Mouse (Mus musculus) layer of hippocampus, adult 18-20 months (tissue): ENCODE data around the gene Rpl36al. TPM values are rescaled to one million over a fixed set of nuclear protein-coding genes. Genes with fewer than 3 reads are reported as not detected.
"Not testable (repeated sequence)": the region's sequence is repeated elsewhere in the genome, so short reads cannot be mapped to it uniquely, and the experiment has no call there.

Source experiments
- DNase-seq, 2 experiments: peaks; one replicate each; pipeline ENCODE4 v3.0.0; 2022; ENCODE audit warnings: low spot score in 2 of 2
- total RNA-seq, 2 experiments: library from RNA; stranded (reverse); gene quantifications; 2 replicates each; pipeline ENCODE4 v1.2.3; 2021

Gene Rpl36al
- total RNA-seq, 2 experiments from 2014 or later = 188 to 192 TPM

DNA sequence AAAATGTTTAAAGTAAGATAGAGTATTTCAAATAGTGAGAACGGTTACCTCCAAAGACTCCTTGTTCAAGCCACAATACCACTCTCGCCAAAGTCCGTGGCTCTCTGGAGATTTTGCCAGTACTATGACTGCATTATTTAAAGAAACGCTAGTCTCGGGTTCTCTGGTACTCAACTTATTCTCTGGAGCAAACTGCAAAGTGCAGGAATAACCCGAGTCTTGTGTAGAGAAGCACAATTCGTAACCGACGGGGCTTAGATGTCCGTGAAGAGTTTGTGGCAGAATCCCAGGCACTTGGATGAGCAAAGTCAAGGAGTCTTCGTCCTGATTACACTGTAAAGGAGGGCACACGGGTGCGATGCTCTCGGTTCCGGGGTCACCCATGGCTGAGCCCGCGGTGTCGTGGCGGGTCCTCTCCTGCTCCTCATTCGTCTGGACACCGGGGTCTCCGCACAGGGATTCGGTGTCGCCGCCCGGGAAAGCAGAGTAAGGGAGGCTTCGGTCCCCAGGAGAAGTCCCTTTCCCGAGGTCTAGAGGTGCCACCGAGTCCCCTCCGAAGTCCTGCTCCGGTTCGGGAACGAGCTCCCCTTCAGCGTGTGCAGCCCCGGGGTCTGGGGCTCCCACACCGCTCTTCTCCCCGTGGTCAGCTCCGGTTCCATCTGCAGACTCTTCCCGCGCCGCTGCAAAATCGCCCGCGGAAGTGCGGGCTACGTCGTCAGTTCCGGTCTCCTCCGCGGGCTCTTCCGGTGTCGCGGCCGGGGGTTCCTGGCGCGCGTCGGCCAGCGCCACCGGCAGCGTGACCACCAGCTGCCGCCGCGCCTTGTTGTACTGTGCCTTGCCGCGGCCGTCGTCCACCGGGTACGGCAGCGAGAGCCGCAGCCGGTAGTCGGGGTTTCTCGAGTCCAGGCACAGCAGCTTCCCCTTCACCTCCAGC, 12.8 kb upstream of the Rpl36al start, which contains the start of gene Gm49383:
TSS of gene Gm49383 (minus strand) at position 661 of the 934 bp plus-strand sequence.
- DNase-seq = peak; percentile 63 to 64

DNA sequence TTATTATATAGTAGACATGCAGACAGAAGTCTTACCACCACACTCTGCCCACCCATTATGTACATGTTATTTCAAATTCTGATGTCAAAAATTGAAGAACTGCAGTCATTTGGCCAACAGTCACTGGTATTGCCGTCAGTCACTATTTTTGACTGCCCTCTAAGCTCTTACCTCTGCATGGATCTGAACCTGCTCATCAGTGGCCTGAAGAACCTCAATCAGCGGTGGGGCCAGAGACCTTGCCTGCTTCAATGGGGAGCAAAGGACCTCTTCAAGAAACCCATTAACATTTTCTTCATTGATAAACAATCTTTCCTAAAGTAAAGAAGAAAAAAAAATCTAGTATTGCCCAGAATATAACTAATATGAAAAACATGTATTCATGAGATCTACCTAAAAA, 8.8 kb upstream of the Rpl36al start:
- no peak for DNase-seq

DNA sequence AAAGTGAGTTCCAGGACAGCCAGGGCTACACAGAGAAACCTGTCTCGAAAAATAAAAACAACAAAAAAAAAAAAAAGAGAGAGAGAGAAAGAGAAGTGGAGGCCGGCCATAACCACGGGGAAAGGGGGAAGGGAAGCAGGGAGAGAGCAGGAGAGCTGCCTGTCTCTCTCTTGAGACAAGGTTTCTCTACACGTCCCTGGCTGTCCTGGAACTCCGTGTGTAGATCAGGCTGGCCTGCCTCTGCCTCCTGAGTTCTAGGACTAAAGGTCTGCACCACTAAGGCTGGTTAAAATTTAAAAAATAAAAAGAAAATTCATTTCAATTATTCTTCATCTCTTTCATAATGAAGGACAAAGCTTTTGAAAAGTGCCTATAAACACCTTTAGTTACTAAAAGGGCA, 7.5 kb upstream of the Rpl36al start:
- DNase-seq = no peak

DNA sequence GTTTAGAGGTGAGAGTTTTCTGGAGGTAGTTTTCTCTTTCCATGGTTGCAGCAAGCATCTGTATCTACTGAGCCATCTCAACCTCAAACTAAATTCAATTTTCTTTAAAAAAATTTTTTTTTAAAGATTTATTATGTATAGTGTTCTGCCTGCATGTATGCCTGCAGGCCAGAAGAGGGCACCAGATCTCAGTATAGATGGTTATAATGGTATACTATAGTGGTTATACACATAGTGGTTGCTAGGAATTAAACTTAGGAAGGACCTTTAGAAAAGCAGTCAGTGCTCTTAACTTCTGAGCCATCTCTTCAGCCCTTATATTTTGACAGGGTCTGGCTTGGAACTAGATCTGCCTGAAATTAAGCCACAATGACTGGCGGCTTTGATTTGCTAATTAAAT, 6.6 kb upstream of the Rpl36al start:
- DNase-seq = no peak

DNA sequence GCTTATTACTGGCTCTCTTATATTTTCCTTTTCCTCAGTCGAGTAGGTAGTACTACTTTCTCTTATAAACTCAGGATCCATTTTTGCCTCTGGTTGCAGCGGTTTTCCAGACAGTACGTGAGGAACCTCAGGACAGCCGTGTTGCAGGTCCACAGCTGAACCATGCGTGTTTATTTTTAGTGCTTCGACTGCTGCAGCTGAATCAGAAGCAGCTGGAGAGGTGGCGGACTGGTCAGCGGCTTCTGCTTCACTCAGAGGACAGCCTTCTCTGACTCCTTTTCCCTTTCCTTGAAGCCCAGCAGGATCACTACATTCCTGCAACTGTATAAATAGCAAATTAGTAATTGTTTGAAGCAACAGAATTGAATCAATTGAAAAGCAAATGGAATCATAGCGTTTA, 6.2 kb upstream of the Rpl36al start:
- no peak for DNase-seq

DNA sequence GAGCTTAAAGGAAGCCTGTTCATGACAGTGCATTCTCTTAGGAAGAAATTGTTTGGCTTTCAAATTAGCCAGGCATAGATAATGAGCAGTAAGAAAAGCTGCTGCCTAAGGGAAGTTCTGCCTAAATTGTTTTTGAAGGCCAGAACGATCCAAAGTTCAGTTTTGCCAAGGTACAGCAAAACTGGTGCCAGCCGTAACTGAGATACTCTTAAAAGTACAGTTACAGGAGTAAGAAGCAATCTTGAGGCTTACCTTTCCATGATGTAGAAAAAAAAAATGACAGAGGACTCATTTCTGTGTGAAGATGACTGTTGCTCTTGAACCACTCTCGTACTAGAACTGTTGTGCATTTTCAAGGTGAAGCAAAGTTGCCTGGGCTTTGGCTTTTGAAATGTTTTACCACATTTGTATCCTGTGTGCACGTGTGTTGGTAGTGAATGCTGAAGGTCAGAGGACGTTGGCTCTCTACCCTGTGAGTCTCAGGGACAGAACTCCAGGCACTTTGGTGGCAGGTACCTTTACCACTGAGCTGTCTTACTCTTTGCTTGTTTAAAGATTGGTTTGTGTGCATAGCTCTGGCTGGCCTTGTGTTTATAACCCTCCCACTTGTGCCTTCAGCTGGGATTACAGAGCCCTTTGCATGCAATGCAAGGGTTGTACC, 3.1 kb upstream of the Rpl36al start:
- no peak for DNase-seq

DNA sequence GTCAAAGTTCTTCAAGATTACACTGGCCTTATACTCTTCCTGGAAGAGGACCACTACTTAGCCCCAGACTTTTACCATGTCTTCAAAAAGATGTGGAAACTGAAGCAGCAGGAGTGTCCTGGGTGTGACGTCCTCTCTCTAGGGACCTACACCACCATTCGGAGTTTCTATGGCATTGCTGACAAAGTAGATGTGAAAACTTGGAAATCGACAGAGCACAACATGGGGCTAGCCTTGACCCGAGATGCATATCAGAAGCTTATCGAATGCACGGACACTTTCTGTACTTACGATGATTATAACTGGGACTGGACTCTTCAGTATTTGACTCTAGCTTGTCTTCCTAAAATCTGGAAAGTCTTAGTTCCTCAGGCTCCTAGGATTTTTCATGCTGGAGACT, 1.5 kb upstream of the Rpl36al start:
- DNase-seq = no peak

DNA sequence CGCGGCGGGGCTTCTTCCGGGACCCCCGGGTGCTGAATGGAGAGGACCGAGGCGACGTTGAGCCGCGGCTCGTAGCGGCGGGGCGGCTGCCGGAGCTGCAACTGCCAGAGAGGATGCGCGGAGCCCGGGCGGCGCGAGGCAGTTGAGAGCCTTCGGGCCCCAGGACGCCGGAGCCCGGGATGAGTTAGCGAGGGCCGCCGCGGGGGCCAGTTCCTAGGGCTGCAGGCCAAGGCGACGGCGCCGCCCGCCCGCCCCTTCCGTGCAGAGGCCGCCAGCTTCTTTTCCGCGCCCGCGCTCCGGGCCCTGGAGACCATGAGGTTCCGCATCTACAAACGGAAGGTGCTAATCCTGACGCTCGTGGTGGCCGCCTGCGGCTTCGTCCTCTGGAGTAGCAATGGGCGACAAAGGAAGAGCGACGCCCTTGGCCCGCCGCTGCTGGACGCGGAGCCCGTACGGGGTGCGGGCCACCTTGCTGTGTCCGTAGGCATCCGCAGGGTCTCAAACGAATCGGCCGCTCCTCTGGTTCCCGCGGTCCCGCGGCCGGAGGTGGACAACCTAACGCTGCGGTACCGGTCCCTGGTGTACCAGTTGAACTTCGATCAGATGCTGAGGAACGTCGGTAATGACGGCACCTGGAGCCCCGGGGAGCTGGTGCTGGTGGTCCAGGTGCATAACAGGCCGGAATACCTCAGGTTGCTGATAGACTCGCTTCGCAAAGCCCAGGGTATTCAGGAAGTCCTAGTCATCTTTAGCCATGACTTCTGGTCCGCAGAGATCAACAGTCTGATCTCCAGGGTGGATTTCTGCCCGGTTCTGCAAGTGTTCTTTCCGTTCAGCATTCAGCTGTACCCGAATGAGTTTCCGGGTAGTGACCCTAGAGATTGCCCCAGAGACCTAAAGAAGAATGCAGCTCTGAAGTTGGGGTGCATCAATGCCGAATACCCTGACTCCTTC, 736 bp upstream of the Rpl36al start:
- DNase-seq = peak in 1 of 2 experiments; percentile 26

DNA sequence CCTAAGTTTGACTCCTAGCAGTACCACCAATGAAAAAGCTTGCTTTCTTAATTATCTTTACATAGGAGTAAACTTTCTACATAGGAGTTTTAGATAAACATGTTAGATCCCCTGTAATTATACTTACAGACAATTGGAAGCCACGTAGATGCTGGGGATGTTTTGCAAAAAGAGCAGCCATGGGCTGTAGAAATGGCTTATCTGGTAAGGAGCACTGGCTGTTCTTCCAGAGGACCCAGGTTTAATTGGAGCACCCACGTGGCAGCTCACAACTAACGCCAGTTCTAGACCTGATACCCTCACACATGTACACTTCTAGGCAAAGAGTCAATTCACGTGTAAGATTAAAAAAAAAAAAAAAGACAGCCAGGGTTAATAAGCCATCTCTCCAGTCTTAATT, 2.1 kb downstream of the Rpl36al start:
- no peak for DNase-seq

DNA sequence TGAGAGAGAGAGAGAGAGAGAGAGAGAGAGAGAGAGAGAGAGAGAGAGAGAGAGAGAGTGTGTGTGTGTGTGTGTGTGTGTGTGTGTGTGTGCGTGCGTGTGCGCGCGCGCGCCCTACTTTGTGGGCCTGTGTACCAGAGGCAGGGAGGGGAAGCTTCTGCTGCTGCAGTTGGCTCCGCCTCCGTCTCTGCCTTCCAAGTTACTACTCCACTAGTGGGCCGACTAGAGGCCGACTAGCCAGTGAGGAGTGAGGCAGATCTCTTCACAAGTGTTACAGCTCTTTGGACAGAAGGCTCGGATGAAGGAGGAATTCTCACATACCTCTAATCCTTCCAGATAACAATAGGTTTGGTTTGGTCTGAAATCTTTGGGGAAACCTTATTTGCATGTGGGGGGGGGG, 4.5 kb downstream of the Rpl36al start:
- DNase-seq = no peak

DNA sequence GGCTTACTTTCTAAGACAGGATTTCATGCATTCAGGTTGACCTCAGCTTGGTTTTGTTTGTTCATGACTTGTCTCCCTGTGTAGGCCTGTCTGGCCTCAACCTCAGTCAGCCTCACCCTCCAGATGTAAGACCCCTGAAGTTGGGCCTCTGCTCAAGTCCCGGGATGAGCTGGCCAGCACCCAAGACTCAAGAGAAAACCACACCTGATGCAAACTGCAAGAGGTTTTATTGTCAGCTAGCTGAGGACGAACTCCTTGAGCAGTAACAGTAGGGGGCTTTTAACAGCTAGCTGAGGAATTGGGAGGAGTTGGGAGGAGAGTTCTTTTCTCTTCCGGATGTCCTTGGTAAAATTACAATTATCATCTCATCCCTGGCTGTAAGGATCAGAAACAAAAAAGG, 6.4 kb downstream of the Rpl36al start:
- no peak for DNase-seq

DNA sequence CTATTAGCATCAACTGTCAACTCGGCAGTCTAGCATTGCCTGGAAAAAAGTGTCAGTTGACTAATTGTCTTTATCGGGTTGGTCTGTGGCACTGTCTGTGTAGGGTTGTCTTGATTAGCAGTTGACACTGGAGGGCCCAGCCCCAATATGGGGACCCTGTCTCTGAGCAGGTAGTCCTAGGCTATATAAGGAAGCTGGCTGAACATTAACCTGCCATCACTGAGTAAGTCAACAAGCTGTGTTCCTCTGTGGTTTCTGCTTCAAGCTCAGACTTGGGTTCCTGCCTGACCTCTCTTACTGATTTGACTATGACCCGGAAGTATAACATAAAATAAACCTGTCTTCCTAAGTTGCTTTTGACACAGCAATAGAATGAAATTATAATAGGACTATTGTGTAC, 7.9 kb downstream of the Rpl36al start:
- DNase-seq = no peak

DNA sequence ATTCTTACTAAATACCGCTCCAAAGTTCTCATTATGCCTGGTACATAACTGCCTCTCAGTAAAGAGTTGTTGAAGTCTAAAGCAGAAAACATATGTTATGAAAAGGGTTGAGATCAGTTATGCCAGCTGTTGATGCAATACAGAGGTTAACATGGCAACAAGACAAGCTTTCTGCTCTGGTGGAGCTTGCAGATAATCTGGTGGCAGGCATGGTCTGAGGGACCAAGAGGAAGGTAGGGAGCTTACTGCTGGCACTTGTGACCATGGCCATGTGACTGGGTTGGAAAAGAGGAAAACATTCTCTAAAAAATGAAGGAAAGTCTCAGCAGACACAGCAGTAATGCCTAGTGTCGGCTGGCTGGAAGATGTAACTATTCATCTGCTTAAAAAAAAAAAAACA, 12.6 kb downstream of the Rpl36al start:
- no peak for DNase-seq

DNA sequence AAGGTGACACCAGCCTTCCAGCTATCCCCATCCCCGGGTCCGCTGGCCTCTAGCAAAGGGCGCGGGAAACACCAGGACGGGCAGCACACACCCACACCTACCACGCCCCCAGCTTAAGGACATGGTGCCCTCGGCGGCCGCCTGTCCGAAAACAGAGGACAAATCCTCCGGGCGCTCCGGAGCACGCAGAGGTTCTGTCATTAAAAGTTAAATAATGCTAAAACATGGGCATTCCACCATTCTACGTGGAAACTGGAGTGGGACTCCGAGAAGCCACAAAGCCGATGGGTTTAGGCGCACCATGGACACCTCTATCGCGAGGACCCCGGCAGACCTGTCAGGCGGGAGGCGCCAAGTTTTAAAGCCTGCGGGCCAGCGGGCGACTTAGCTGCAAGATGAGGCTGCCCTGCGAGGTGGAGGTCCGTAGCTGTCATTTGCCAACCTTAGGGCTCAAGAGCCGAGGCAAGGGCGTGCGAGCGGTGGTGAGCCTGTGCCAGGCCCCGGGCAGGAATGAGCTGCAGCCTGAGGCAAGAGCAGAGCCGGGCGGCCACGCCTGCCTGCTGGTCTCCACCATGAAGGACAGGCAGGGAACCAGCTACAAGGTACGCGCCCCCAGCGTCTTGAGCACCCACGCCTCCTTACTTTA, 15.3 kb downstream of the Rpl36al start, which contains the start of gene Lrr1:
TSS of gene Lrr1 (plus strand) at position 354 of the 646 bp plus-strand sequence.
- peak; percentile 72 to 91 for DNase-seq

DNA sequence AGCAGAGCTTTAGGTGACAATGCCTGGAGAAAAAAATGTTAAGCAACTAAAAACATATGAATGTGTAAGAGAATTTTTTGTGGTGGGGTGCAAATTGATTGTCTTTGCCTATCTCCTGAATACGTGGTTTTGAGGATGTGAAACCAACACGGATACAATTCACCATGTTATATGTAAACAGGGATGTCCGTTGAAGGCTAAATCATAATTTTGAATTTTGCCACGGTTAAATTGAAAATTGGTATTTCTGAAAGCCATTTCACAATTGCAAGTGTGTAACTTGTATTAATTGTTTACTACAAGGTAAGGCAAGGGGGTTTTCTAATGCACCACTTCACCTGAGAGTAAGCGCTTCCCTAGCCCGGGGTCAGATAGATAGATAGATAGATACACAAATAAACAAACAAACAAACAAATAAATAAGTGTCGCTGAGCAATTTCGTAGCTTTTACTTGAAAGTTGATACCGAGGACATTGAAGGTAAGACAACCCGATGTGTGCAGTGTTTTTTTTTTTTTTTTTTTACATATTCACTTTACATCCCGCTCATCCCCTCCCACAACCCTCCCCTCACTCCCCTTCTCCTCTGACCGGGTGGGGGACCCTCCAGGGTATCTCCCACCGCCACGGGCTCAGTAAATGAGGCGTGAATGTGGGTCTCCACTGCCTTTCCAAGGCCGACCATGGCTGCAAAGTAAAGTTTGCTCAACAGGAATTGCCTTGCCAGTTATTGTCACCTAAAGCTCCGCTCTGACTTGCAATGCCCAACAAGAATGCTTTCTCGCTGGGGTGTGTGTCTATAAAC, 16.0 kb downstream of the Rpl36al start:
- no peak for DNase-seq

DNA sequence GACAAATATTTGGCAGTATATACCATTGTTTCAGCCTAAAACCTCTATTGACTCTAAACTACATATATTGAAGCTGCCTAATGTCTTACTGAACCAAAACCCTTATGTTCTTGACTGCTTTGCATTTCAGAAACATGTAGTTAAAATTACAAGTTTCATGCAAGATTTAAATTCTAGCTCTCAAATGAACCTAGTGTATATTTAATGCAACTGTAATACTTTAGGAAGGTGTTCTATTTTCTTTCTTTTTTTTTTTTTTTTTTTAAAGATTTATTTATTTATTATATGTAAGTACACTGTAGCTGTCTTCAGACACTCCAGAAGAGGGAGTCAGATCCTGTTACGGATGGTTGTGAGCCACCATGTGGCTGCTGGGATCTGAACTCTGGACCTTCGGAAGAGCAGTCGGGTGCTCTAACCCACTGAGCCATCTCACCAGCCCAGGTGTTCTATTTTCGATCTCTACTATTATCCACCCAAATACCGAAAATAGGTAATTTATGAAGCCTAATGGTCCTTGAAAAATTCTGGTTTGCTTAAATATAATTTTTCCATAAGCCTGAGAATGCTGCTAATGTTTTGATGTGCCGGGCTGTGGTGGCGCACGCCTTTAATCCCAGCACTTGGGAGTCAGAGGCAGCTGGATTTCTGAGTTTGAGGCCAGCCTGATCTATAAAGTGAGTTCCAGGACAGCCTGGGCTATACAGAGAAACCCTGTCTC, 16.9 kb downstream of the Rpl36al start:
- not testable (repeated sequence) for DNase-seq

DNA sequence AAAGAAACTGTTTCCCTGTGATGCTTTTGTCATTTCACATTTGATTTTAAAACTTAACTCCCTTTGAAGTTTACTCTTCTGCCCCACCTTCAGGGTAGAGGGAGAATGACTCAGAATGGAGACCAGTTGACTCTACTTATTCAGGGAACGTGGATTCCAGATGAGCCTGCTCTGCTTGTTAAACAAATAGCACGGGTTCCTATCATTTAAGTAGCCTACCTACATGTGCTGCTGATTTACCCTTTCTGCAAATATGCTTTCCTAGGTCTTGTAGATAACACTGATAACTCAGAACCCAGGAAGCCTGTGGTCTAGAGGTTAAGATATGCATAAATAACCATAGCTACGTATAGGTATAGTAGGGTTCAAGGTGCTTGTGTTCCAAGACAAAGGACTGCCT, 19.0 kb downstream of the Rpl36al start:
- DNase-seq = no peak

DNA sequence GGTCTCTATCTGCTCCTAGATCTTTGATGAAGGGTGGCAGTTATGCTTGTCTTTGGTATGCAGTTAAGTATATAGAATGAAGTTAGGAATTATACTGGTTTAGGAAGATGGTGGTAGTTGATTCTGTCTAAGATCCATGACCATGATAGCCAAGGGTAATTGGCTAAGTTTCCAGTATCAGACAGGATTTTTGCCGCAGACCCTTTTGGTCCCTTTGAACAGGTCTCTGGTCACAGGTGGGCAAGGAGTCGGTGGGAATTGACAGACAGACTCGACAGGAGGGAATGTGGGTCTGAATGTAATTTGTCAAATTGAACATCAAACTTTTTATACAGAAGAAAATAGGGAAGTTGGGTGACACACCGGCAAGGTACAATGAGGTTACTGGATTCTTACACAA, 20.3 kb downstream of the Rpl36al start:
- DNase-seq = not testable (repeated sequence)

DNA sequence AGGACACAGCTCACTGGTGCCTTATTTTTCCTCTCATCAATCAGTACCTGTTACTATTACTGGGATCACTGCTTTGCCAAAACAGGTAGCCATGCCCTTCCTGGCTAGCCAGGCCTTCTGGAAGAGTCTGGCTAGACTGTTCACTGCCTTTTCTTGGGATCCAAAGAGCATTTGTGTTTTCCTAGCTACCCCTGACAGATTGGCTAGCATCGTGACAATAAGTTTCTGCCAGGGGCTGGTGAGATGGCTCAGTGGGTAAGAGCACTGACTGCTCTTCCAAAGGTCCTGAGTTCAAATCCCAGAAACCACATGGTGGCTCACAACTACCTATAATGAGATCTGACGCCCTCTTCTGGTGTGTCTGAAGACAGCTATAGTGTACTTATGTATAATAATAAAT, 23.2 kb downstream of the Rpl36al start:
- not testable (repeated sequence) for DNase-seq
